Mouse (Mus musculus) v-Abl transformed pro-B cells (cell line): ENCODE measurements around the gene Slc12a7.
"Not testable (repeated sequence)": the region's sequence is repeated elsewhere in the genome, so short reads cannot be mapped to it uniquely, and the experiment has no call there.

ENCODE experiments used
- in situ Hi-C, 2 experiments: fragments of 400-800 bp; cut with MboI; formaldehyde crosslinking; loops; one replicate each; pipeline ENCODE4 v1.15.1; 2025; ENCODE audit not compliant: unreplicated experiment in 2 of 2

The Slc12a7 gene

GRCm38 (mm10) chr13:73732742-73733700, at the start of gene Slc12a7:
Gene Slc12a7, plus strand, starts transcription at chr13:73733094.
- in situ Hi-C loops = loop anchor here in 1 of 2 experiments (5.0 kb wide), 1 partner anchor 34 kb away; no protein-coding TSS in a partner anchor

GRCm38 (mm10) chr13:73683682-73684081, 49.2 kb upstream of the Slc12a7 start:
- in situ Hi-C loops = no loop called here

- in situ Hi-C loops = no loop called here
Observed at GRCm38 (mm10) chr13:73684412-73684811, 48.5 kb upstream of the Slc12a7 start.

- in situ Hi-C loops = no loop called here
Observed at GRCm38 (mm10) chr13:73685502-73685901, 47.4 kb upstream of the Slc12a7 start.

- in situ Hi-C loops = no loop called here
Observed at GRCm38 (mm10) chr13:73687601-73688000, 45.3 kb upstream of the Slc12a7 start.

GRCm38 (mm10) chr13:73688934-73689333, 44.0 kb upstream of the Slc12a7 start:
- in situ Hi-C loops = no loop called here

- in situ Hi-C loops = no loop called here
Observed at GRCm38 (mm10) chr13:73692249-73692868, 40.5 kb upstream of the Slc12a7 start.

- in situ Hi-C loops = no loop called here
Observed at GRCm38 (mm10) chr13:73693333-73693732, 39.6 kb upstream of the Slc12a7 start.

GRCm38 (mm10) chr13:73694972-73695371, 37.9 kb upstream of the Slc12a7 start:
- in situ Hi-C loops = no loop called here

GRCm38 (mm10) chr13:73696529-73696928, 36.4 kb upstream of the Slc12a7 start:
- in situ Hi-C loops = no loop called here

GRCm38 (mm10) chr13:73699714-73700113, 33.2 kb upstream of the Slc12a7 start:
- in situ Hi-C loops = no loop called here

GRCm38 (mm10) chr13:73700554-73700953, 32.3 kb upstream of the Slc12a7 start:
- in situ Hi-C loops = no loop called here

- in situ Hi-C loops = no loop called here
Observed at GRCm38 (mm10) chr13:73701161-73701883, 31.6 kb upstream of the Slc12a7 start.

- in situ Hi-C loops = no loop called here
Observed at GRCm38 (mm10) chr13:73702776-73703175, 30.1 kb upstream of the Slc12a7 start.

- in situ Hi-C loops = not testable (repeated sequence)
Observed at GRCm38 (mm10) chr13:73703486-73703885, 29.4 kb upstream of the Slc12a7 start.

- in situ Hi-C loops = no loop called here
Observed at GRCm38 (mm10) chr13:73704694-73705325, 28.1 kb upstream of the Slc12a7 start, which contains the start of gene Slc6a19. Gene Slc6a19, minus strand, starts transcription at chr13:73704865.

- in situ Hi-C loops = no loop called here
Observed at GRCm38 (mm10) chr13:73709491-73709890, 23.4 kb upstream of the Slc12a7 start.

GRCm38 (mm10) chr13:73711221-73711620, 21.7 kb upstream of the Slc12a7 start:
- in situ Hi-C loops = loop anchor here (5.0 to 10.0 kb wide), 4 partner anchors 64 to 594 kb away; no protein-coding TSS in a partner anchor

- in situ Hi-C loops = loop anchor here (5.0 to 10.0 kb wide), 4 partner anchors 65 to 593 kb away; no protein-coding TSS in a partner anchor
Observed at GRCm38 (mm10) chr13:73711803-73712202, 21.1 kb upstream of the Slc12a7 start.

- in situ Hi-C loops = loop anchor here (5.0 to 10.0 kb wide), 4 partner anchors 65 to 593 kb away; no protein-coding TSS in a partner anchor
Observed at GRCm38 (mm10) chr13:73712228-73712627, 20.7 kb upstream of the Slc12a7 start.
